ENCODE assay signal across 8 mouse cellular contexts in genomic region chr9:24773669-24774068, GRCm38 (mm10). TPM values are rescaled to one million over a fixed set of nuclear protein-coding genes. Genes with fewer than 3 reads are reported as not detected.
DNase-seq lines count a peak whose midpoint lies in the region; ATAC-seq lines count a peak whose summit lies in the region.

No protein-coding gene starts in this region.

- H3K4me3 ChIP-seq in megakaryocyte, embryonic 14.5 days (replicated peaks): peak overlapping the region; percentile 71
- peak overlapping the region; percentile 28 for H3K4me3 ChIP-seq in forebrain, embryonic 15.5 days
- peak overlapping the region; percentile 29 for H3K4me3 ChIP-seq in stomach, embryonic 15.5 days (replicated peaks)

- H3K36me3 ChIP-seq in megakaryocyte, embryonic 14.5 days (replicated peaks; ENCODE audit: low read length): no peaks in the 10 kb centered on the region
- H3K36me3 ChIP-seq in forebrain, embryonic 15.5 days: no peaks in the 10 kb centered on the region
- no peaks in the 10 kb centered on the region for H3K36me3 ChIP-seq in stomach, embryonic 15.5 days

- under 1% methylated on average over 19 of the region's 19 CpGs for WGBS in forebrain, embryonic 15.5 days
- 1% methylated on average over 19 of the region's 19 CpGs for WGBS in stomach, embryonic 15.5 days

- no peak overlapping the region for H3K9ac ChIP-seq in forebrain, embryonic 15.5 days (replicated peaks)
- H3K9ac ChIP-seq in stomach, embryonic 15.5 days: no peak overlapping the region

- peak; percentile 3 for DNase-seq in liver
- DNase-seq in spleen, postnatal 14 days (ENCODE audit: low spot score in 2 of 2): no peak
- DNase-seq in kidney, adult 8-10 months: no peak
- DNase-seq in right cerebral cortex, postnatal 10 days (ENCODE audit: low spot score in 2 of 2): no peak

- H3K4me2 ChIP-seq in forebrain, embryonic 15.5 days (replicated peaks): peak overlapping the region; percentile 34
- peak overlapping the region; percentile 49 for H3K4me2 ChIP-seq in stomach, embryonic 15.5 days

- H3K9me3 ChIP-seq in megakaryocyte, embryonic 14.5 days: peaks cover 25% of the 10 kb centered on the region
- H3K9me3 ChIP-seq in forebrain, embryonic 15.5 days: no peaks in the 10 kb centered on the region
- no peaks in the 10 kb centered on the region for H3K9me3 ChIP-seq in stomach, embryonic 15.5 days

- H3K27me3 ChIP-seq in megakaryocyte, embryonic 14.5 days (replicated peaks): peaks cover 95% of the 10 kb centered on the region
- H3K27me3 ChIP-seq in forebrain, embryonic 15.5 days: peaks cover 87% of the 10 kb centered on the region
- H3K27me3 ChIP-seq in stomach, embryonic 15.5 days (replicated peaks): peaks cover 90% of the 10 kb centered on the region

- H3K4me1 ChIP-seq in megakaryocyte, embryonic 14.5 days: peaks cover 33% of the 10 kb centered on the region
- H3K4me1 ChIP-seq in forebrain, embryonic 15.5 days: peaks cover 32% of the 10 kb centered on the region
- peaks cover 22% of the 10 kb centered on the region for H3K4me1 ChIP-seq in stomach, embryonic 15.5 days

- ATAC-seq in megakaryocyte, adult 5-6 weeks (ENCODE audit: poor library complexity, severe bottlenecking): no peak
- no peak for ATAC-seq in forebrain, embryonic 15.5 days (replicated peaks)
- no peak for ATAC-seq in stomach, embryonic 15.5 days (ENCODE audit: insufficient read depth, low FRiP score, low read depth)

- H3K27ac ChIP-seq in forebrain, embryonic 15.5 days (replicated peaks): no peak overlapping the region
- no peak overlapping the region for H3K27ac ChIP-seq in stomach, embryonic 15.5 days

RNA-seq across cellular contexts. Expression of gene Tbx20, which starts 0.4 kb away (rescaled TPM):
- polyA plus RNA-seq in megakaryocyte, embryonic 14.5 days (2012; ENCODE audit: insufficient read depth, low replicate concordance): 1.3 TPM in 1 of 2 replicates, not detected in the other
- not detected in 2 replicates for total RNA-seq in megakaryocyte, adult 5-6 weeks (2015)
- total RNA-seq in megakaryocyte, adult 5-6 weeks (2017): not detected in 2 replicates
- polyA plus RNA-seq in forebrain, embryonic 15.5 days (2015; fragmentation: Nextera tagmentation; extraction: Ambion mirVana): 0.03 and 0.04 TPM in 2 replicates
- polyA plus RNA-seq in stomach, embryonic 15.5 days (2015; fragmentation: Nextera tagmentation; extraction: Ambion mirVana): 0.15 and 0.32 TPM in 2 replicates
